Mouse (Mus musculus): ENCODE measurements around the gene Txndc11. TPM values are rescaled to one million over a fixed set of nuclear protein-coding genes. Genes with fewer than 3 reads are reported as not detected.

Txndc11 gene
- polyA plus RNA-seq, 1 experiment from 2014 or later = 23.8 TPM

DNA sequence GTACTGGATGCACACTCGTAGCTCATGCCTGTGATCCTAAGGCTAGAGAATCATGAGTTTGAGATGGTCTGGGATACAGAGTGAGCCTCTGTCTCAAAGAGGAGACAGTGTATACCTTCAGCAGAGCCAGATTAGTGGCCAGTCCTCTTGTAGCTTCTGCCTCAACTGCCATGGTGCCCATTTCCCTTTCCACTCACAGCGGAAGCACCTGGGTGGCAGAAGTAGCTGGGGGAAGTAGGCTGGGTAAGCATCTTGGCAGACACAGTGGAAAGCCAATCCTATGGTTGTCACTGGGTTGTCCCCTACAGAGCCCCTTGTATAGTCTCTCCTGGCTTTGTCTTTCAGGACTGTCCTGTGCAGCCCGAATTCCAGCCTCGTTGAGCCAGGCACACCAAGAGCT lies 62.6 kb downstream of the Txndc11 start:
- Histone ChIP-seq H3K9me3 (replicated peaks; ENCODE audit: control insufficient read depth, low read length) (no peaks in the 10 kb centered on the region), H3K27me3 (replicated peaks; ENCODE audit: control insufficient read depth, insufficient read depth, low read length) (no peaks in the 10 kb centered on the region), H3K27ac (ENCODE audit: low read depth, low read length) (no peak overlapping the region), H3K36me3 (ENCODE audit: control insufficient read depth, insufficient read depth, low read length) (peaks cover 58% of the 10 kb centered on the region), H3K4me2 (ENCODE audit: low read length) (no peak overlapping the region), H3K4me3 (ENCODE audit: low read depth, low read length) (no peak overlapping the region), H3K4me1 (ENCODE audit: control insufficient read depth, insufficient read depth, low read length) (peaks cover 29% of the 10 kb centered on the region), H3K9ac (ENCODE audit: low read length) (no peak overlapping the region)
- DNase-seq (ENCODE audit: low spot score) = no peak
- ATAC-seq = no peak
- 86% methylated on average over 4 of the region's 4 CpGs for WGBS

DNA sequence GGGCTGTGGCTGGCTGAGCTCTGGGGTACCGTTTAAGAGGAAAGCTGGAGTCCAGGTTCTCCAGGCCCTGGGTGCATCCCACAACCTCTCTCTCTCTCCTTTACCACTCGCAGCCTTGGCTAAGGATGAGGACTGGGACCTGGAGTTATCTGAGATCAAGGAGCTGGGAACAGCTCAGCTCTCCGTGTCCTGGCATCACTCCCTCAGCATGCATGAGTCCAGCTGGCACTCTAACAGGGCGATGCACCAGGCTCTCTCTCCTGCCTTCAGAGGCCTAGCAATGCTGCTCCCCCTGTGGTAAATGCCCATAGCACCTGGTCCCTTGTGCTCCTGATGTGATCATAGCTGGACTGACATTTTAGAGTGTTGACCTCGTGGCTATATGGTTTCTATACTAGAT lies 63.3 kb downstream of the Txndc11 start:
- H3K9ac ChIP-seq (ENCODE audit: low read length) = 0 out of 2 replicates have a peak overlapping the region, but pooled peaks have one; percentile 10
- H3K9me3 ChIP-seq (replicated peaks; ENCODE audit: control insufficient read depth, low read length) = no peaks in the 10 kb centered on the region
- DNase-seq (ENCODE audit: low spot score) = peak; percentile 22
- H3K36me3 ChIP-seq (ENCODE audit: control insufficient read depth, insufficient read depth, low read length) = peaks cover 57% of the 10 kb centered on the region
- H3K4me2 ChIP-seq (ENCODE audit: low read length) = no peak overlapping the region
- peaks cover 29% of the 10 kb centered on the region for H3K4me1 ChIP-seq (ENCODE audit: control insufficient read depth, insufficient read depth, low read length)
- H3K27me3 ChIP-seq (replicated peaks; ENCODE audit: control insufficient read depth, insufficient read depth, low read length) = no peaks in the 10 kb centered on the region
- ATAC-seq = no peak
- WGBS = 81% methylated on average over 5 of the region's 5 CpGs
- no peak overlapping the region for H3K27ac ChIP-seq (ENCODE audit: low read depth, low read length)
- H3K4me3 ChIP-seq (ENCODE audit: low read depth, low read length) = no peak overlapping the region

DNA sequence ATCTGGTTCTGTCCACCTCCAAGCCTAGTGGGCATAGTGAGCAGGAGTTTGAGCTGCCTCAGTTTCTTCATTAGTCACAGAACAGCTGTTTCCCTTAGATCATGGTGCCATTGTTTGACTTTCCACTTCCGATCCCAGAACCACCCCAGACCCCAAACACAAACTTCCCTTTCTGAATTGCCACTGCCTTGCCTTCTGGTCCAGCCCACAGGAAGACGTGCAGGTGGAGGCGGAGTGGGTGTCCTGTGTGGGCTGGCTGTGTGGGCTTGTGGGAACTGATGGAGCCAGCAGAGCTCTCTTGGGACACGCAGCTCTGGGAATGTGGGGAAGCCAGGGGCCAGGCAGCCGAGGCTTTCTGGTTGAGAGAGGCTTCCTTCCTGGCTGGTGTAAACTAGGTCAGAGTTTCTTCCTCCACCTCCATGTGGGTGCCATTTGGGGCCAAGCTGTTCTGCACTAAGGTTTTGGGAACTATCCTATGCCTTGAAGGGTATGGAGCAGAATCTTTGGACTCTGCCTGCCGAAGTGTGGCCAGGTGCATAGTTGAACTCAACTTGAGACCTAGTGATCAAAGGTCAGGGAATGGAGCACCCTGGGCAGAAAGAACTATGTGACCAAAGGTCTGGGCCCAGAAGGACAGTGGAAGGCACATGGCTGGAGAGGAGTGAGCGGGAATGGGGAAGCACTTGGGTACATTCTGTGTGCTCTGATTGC lies 64.6 kb downstream of the Txndc11 start:
- WGBS = 82% methylated on average over 7 of the region's 7 CpGs
- Histone ChIP-seq H3K27me3 (replicated peaks; ENCODE audit: control insufficient read depth, insufficient read depth, low read length) (no peaks in the 10 kb centered on the region), H3K4me3 (ENCODE audit: low read depth, low read length) (no peak overlapping the region), H3K36me3 (ENCODE audit: control insufficient read depth, insufficient read depth, low read length) (peaks cover 45% of the 10 kb centered on the region), H3K9ac (ENCODE audit: low read length) (no peak overlapping the region; the same call in 1 of the 2 replicates), H3K4me2 (ENCODE audit: low read length) (peak overlapping the region; percentile 92), H3K27ac (ENCODE audit: low read depth, low read length) (no peak overlapping the region), H3K9me3 (replicated peaks; ENCODE audit: control insufficient read depth, low read length) (no peaks in the 10 kb centered on the region), H3K4me1 (ENCODE audit: control insufficient read depth, insufficient read depth, low read length) (peaks cover 36% of the 10 kb centered on the region)
- no peak for DNase-seq (ENCODE audit: low spot score)
- ATAC-seq = no peak

DNA sequence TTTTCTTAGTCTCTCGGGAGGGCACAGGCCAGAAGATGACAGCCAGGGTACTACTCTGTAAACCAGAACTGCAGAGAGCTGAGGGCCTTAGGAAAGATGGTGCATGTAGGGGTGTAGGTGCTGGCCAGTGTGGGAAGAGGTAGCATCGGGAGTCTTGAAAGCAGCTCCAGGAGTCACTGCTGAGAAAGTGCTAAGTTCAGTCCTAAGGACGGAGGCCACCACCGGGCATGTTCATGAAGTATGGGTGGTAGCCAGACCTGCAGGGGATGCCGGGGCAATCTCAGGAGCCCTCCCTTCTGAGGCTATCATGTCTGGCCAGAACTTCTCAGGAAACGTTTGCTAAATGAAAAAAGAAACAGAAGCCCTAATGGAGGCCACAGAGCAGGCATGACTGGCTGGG lies 65.2 kb downstream of the Txndc11 start:
- Histone ChIP-seq H3K4me2 (ENCODE audit: low read length) (peak overlapping the region; percentile 92), H3K27me3 (replicated peaks; ENCODE audit: control insufficient read depth, insufficient read depth, low read length) (no peaks in the 10 kb centered on the region), H3K4me1 (ENCODE audit: control insufficient read depth, insufficient read depth, low read length) (peaks cover 37% of the 10 kb centered on the region), H3K9me3 (replicated peaks; ENCODE audit: control insufficient read depth, low read length) (no peaks in the 10 kb centered on the region), H3K9ac (ENCODE audit: low read length) (peak overlapping the region; percentile 25), H3K27ac (ENCODE audit: low read depth, low read length) (no peak overlapping the region), H3K36me3 (ENCODE audit: control insufficient read depth, insufficient read depth, low read length) (peaks cover 39% of the 10 kb centered on the region), H3K4me3 (ENCODE audit: low read depth, low read length) (no peak overlapping the region)
- WGBS = 83% methylated on average over 6 of the region's 6 CpGs
- no peak for ATAC-seq
- no peak for DNase-seq (ENCODE audit: low spot score)

DNA sequence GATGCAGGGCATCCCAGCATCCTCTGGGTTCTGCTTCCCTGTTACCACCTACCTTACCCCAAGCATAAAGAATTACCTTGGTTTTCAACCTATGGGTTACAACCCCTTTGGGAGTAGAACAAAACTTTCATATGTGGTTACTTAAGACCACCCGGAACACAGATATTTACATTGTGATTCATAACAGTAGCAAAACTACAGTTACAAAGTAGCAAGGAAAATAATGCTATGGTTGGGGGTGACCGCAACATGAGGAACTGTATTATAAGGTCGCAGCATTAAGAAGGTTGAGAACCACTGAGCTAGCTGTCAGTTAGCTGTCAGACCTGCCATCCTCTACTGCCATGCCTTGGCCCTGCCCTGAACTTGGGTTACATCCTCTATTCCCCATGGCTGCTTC lies 65.8 kb downstream of the Txndc11 start:
- Histone ChIP-seq H3K4me2 (ENCODE audit: low read length) (peak overlapping the region; percentile 92), H3K27ac (ENCODE audit: low read depth, low read length) (no peak overlapping the region), H3K9me3 (replicated peaks; ENCODE audit: control insufficient read depth, low read length) (no peaks in the 10 kb centered on the region), H3K36me3 (ENCODE audit: control insufficient read depth, insufficient read depth, low read length) (peaks cover 33% of the 10 kb centered on the region), H3K27me3 (replicated peaks; ENCODE audit: control insufficient read depth, insufficient read depth, low read length) (no peaks in the 10 kb centered on the region), H3K4me1 (ENCODE audit: control insufficient read depth, insufficient read depth, low read length) (peaks cover 39% of the 10 kb centered on the region), H3K4me3 (ENCODE audit: low read depth, low read length) (no peak overlapping the region), H3K9ac (ENCODE audit: low read length) (peak overlapping the region; percentile 25)
- DNase-seq (ENCODE audit: low spot score) (no peak), ATAC-seq (no peak)
- 92% methylated on average over 3 of the region's 3 CpGs for WGBS

DNA sequence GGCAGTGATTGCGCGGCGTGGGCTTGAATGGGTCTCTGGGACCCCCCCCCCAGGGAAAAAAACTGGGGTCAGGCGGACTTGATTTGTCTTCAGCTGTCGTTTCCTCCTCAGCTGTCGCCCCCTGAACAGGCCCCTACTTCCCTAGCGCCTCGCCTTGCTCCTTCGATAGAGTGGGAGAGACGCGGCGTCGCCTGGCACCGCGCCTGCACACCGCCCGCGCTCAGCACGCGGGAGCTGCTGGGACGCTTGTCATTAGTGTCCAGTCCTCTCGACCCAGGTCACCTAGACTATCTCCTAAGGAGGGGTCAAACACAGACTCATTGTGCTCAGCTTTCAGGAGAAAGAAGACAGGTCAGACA lies 67.6 kb downstream of the Txndc11 start:
- Histone ChIP-seq H3K9me3 (replicated peaks; ENCODE audit: control insufficient read depth, low read length) (no peaks in the 10 kb centered on the region), H3K27ac (ENCODE audit: low read depth, low read length) (peak overlapping the region; percentile 98), H3K9ac (ENCODE audit: low read length) (peak overlapping the region; percentile 98), H3K4me3 (ENCODE audit: low read depth, low read length) (peak overlapping the region; percentile 79), H3K27me3 (replicated peaks; ENCODE audit: control insufficient read depth, insufficient read depth, low read length) (no peaks in the 10 kb centered on the region), H3K36me3 (ENCODE audit: control insufficient read depth, insufficient read depth, low read length) (peaks cover 14% of the 10 kb centered on the region), H3K4me1 (ENCODE audit: control insufficient read depth, insufficient read depth, low read length) (peaks cover 51% of the 10 kb centered on the region), H3K4me2 (ENCODE audit: low read length) (peak overlapping the region; percentile 92)
- 0% methylated on average over 22 of the region's 22 CpGs for WGBS
- ATAC-seq = peak; percentile 49
- DNase-seq (ENCODE audit: low spot score) = peak; percentile 81

DNA sequence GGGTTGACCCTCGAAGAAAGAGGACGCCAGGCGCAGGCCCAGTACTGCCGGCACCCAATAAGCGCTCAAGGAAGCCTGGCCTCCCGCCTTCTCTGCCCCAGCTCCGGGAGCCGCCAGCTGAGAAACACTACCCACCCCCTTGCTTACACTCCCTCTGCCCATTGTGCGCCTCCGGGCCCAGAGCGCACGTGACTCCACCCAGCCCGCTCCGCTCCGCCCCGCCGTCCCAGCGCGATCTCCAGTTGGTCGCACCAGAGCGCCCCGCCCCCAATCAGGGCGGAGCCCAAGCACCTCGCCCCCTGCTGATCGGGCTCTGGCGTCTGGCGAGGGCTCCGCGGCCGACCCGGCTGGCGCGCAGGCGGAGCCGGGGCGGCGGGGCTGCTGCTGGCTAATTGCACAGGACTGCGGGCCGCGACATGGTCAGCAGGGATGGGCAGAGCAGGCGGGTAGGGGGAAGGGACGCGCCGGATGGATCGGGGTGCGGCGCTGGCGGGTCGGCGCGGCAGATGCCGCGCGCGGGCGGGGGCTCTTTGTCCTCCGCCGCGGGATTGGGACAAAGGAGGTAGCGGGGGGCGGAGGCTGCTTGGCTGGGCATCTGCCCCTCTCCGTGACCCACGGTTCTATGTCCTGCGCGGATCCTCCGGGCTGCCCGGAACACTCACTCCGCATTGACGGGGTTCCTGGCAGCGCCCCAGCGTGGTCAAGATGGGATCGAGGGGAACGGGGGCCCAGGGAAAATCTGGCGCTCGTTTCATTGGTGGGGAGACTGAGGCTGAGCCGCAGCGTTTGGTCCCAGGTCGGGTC lies 68.2 kb downstream of the Txndc11 start, which contains the start of gene Litaf:
TSS of gene Litaf (minus strand) at position 129 of the 804 bp plus-strand sequence.
- under 1% methylated on average over 67 of the region's 78 CpGs for WGBS
- no peaks in the 10 kb centered on the region for H3K9me3 ChIP-seq (replicated peaks; ENCODE audit: control insufficient read depth, low read length)
- H3K4me1 ChIP-seq (ENCODE audit: control insufficient read depth, insufficient read depth, low read length) = peaks cover 51% of the 10 kb centered on the region
- H3K27me3 ChIP-seq (replicated peaks; ENCODE audit: control insufficient read depth, insufficient read depth, low read length) = no peaks in the 10 kb centered on the region
- ATAC-seq (peak; percentile 99), DNase-seq (ENCODE audit: low spot score) (peak; percentile 99)
- peak within 1 kb of the TSS; percentile 98 for H3K27ac ChIP-seq (ENCODE audit: low read depth, low read length)
- H3K4me2 ChIP-seq (ENCODE audit: low read length) = peak within 1 kb of the TSS; percentile 92
- H3K4me3 ChIP-seq (ENCODE audit: low read depth, low read length) = peak within 1 kb of the TSS; percentile 79
- H3K9ac ChIP-seq (ENCODE audit: low read length) = peak within 1 kb of the TSS; percentile 98
- peaks cover 9% of the 10 kb centered on the region; the same call in 1 of the 2 replicates for H3K36me3 ChIP-seq (ENCODE audit: control insufficient read depth, insufficient read depth, low read length)

DNA sequence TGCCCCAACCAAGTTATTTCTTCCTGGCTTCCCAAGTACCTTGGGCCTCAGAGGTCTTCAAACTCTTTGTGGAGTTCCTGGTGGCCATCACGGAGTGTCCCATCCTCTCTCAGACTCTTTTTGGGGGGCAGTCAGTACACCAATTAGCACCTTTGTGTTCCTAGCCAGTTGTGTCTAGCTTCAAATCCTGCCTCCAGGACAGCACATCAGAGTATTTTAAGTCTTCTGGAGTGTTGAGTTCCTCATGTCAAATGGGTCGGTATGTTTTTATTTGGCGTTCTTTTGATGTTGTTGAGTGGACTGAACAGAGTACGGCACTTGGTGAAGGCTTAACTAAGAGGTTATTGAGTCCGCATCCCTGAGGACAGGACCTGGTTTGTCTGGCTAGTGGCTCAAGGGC lies 69.0 kb downstream of the Txndc11 start:
- Histone ChIP-seq H3K36me3 (ENCODE audit: control insufficient read depth, insufficient read depth, low read length) (0 out of 2 replicates have a peak, but pooled peaks cover 4% of the 10 kb centered on the region), H3K27ac (ENCODE audit: low read depth, low read length) (peak overlapping the region; percentile 77), H3K9ac (ENCODE audit: low read length) (peak overlapping the region; percentile 68), H3K4me1 (ENCODE audit: control insufficient read depth, insufficient read depth, low read length) (peaks cover 48% of the 10 kb centered on the region), H3K9me3 (replicated peaks; ENCODE audit: control insufficient read depth, low read length) (no peaks in the 10 kb centered on the region), H3K27me3 (replicated peaks; ENCODE audit: control insufficient read depth, insufficient read depth, low read length) (no peaks in the 10 kb centered on the region), H3K4me3 (ENCODE audit: low read depth, low read length) (peak overlapping the region; percentile 79), H3K4me2 (ENCODE audit: low read length) (peak overlapping the region; percentile 92)
- ATAC-seq (no peak), DNase-seq (ENCODE audit: low spot score) (no peak)
- WGBS = 47% methylated on average over 5 of the region's 5 CpGs

All from forebrain, embryonic 14.5 days (tissue).